Mouse (Mus musculus): ENCODE measurements at regions not wholly inside any gene's neighbourhood (a gene's known extent, or its start where the extent isn't known, plus 50 kb on each side); places are given as distances from the start of the nearest gene placed in this dataset.

DNA sequence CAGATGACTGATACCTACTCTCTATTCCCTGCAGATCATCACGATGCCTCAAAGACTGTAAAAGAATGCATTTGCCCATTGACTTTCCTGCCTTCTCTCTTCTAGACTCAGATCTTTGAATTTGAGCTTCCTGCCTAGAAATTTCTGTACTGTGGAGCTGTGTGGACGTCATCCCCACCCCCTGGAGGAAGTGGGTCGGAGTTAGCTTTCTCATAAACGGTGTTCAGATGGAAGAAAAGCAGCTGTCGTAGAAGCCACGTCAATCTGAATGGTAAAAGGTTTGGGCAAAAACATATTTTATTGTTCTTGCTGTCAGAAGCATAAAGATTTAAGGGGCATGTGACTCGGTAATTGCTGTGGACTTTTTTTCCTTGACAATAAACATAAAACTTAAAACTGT is 154.6 kb upstream of the Mvb12b start:
- DNase-seq (ENCODE audit: low read depth): no peak

DNA sequence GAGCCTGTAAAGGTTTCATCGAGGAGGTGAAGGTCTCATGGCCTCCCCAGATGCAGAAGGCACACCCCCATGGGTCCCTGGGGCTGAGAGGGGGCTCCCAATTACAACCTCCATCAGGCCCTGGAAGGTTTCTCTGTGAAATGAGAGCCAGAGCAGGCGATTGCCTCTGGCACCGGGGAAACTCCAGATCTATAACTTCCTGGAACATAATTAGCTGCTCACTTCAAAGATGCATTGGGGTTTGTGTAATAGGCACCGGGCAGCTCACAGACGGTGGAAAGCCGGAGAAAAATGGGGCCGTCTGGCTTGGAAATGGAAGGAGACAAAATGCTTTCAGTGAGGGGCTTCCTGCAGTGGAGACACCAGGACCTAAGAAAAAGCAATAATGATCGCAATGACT is 151.2 kb upstream of the Mvb12b start:
- DNase-seq (ENCODE audit: low read depth): no peak

DNA sequence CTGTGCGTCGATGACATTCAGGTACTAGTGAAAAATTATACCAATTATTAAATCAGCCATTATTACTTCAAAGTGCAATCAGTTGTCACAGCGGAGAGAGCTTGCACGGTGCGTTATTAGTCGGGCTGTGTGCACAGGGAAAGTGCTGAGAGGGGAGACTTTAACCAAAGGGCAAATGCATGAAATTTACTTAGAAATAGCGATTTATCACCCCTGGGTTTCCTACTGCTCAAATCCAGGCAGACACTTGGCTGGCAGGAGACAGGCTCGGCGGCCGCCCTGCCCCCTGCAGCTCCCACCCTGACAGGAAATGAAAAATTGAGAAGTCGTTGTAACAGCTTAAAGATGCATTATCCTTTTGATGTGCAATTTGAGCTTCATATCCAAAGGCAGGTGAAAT is 145.5 kb upstream of the Mvb12b start:
- no peak for DNase-seq (ENCODE audit: low read depth)

DNA sequence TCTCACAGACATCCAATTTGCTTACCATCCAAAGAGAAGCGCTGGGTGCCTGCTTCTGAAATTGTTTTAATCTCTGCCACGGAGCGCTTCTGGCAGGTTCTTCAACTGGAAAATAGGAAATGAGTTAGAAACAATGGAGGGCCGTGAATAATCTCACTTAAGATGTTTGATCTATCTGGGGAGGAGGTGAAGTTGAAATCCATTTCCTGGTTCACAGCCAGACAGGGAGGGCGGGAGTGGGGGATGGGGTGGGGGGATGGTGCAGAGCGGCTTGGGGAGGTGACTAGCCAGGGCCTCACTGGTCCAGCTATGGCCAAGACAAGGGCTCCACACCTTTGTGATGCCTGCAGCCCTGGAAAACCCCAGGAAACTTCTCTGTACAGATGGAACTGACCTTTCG is 143.7 kb upstream of the Mvb12b start:
- DNase-seq (ENCODE audit: low read depth): no peak

DNA sequence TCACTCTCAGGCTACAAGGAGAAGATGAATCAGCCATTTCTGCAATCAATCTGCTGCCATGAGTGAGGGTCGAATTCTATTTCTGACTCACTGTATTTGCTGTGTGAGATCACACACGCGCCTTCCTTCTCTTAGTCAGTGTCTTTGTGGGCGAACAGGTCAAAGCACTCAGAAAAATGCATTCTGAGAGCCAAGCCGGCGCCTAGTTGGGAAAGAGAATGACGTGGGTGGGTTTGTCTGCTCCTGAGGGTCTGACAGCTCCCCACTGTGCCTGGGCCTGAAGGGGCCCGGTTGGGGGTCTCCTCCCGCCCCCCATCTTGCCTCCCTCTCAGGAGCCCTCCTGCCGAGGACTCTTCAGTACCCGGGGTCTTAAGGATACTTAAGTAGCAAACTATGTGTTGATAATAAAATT is 143.3 kb upstream of the Mvb12b start:
- no peak for DNase-seq (ENCODE audit: low read depth)

DNA sequence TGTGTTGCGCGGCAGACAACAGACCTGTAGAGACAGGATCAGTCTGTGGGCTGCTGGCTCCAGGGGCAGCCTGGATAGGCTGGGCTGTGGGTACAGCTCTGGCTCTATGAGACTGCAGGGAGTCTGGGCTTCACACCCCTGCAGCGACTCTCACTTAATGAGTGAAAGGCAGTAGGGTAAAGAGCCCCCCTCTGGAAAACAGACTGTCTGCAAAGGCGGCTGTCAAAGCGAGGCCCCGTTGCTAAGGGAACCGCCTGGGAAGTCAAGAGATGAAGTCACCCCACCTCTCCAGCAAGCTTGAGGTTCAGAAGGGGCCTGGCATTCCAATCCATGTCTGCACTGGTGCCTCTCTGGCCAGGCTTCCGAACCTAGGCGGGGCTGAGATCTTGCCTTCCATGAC is 139.7 kb upstream of the Mvb12b start:
- DNase-seq (ENCODE audit: low read depth): no peak

DNA sequence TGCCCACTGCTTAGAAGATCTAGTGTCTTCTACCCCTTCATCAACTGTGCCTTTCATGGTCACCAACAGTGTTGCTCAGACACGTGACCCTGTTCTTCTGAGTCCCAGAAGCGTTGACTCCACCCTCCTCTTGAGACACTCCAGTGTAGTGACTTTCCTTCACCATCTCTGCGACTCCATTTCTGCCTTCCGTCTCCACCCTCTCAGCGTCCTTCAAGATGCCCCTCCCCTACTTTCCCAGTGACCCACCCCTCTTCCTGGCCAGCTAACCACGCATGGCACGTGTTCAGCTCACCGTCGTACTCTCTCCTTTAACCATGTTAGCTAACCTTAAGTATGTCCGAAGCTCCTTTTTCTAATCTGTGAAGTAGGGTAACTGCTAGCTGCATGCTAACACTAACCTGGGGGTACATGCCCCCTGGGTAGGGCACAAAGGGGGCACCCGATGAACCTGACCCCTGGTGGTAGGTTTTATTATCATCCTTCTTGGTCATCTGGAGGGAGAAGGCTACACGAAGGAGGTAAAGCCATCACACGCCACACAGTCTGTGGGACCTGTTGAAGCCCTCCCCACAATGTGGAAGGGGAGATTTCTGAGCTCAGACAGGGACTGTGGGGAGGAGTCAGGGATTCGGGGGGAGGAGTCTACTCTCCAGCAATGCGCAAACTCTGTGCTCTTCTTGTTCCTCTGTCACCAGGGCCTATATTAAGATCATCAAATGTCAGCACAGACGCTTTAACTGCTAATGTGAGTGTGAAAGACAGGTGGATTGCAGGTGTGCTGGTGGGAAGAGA is 139.0 kb upstream of the Mvb12b start:
- DNase-seq (ENCODE audit: low read depth): no peak

DNA sequence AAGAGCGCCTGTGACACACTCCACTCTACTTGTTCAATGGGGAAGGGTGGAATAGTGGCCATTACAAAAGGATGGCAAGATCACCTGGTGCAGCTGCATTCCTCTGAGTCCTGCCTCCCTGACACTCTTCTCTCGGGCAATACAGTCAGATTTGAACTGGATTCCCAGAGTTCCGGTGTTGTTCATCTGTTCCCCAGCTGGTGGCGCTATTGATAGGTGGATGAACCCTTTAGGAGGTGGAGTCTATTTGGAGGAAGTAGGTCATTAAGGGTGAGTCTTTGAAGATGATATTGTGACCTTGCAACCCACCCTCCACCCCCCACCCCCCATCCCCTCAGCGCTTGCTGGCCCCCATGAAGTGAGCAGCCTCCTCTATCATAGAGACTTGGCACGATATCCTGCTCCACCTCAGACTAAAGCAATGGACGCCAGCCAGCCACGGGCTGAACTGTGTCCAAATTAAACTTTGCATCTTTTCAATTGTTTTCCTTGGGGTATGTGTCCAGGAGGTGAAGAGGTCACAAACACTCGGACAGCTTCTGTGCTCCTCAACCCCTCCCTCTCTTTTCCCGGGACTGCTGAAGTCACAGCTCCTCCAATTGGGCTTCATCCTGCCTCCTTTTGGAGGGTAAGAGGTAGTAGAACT is 138.1 kb upstream of the Mvb12b start:
- no peak for DNase-seq (ENCODE audit: low read depth)

DNA sequence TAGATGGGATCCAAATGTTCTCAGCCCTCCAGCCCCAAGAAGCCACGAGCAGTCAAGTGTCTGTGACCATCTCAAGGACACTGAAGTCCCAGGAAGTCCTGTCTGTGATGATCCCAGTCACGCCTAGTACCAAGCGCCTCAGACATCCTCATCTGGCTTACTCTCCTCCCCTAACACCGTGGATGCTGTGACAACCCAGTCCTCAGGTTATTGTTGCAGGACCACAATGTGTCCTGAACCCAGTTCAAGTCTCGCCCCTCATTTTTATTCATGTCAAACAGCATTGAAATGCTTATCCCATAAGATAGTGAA is 129.4 kb upstream of the Mvb12b start:
- no peak for DNase-seq (ENCODE audit: low read depth)

DNA sequence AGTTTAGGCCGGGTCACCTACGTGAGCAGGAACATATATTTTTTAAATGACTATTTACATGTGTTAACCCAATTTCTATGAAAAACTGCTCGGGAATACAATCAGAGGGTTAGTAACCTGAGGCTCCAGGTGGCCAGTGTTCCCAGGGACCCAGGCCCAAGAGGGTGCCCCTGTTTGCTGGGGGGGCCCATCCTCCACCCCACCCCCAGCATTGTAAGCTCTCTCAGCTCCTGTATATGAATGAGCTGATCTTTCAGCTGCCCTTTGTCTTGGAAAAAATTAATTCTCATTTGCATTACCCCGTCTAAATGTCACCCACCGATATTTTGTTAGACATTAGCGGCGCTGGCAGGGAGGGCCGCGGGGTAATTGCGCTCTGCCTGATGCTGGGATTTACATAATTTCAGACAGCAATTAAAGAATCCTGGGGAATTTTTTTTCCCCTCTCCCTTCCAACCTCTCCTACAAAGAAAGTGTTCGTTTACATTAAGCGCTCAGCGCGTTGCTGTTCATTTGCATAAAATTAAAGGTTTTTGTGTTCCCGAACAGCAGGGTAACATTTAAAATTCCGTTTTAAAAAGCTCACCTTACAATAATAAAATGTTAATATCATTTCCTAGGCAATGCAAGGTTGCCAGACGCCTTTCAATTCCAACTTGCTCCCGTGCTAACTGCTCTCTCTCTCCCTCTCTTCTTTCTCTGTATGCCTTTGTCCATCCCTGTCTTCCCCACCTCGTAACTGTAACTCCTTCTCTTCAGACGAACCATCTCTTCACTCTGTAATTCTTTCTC is 128.8 kb upstream of the Mvb12b start:
- DNase-seq (ENCODE audit: low read depth): no peak

DNA sequence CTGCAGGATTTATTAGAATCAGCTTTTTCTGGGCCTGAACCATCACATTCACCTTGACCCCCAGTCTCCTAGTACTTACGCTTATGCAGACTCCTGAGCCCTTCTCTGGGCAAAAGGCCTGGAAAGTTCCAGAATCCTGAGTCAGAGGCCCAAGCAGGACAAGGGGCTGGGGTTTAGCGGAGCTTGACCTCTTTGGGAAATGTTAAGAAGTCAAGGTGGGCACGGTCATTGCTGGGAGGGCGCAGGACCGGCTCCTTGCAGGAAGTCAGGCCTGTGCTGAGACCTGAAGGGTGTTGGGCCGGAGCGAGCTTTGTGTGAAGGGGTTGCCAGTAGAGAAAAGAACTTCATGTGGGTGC is 127.9 kb upstream of the Mvb12b start:
- DNase-seq (ENCODE audit: low read depth): no peak

DNA sequence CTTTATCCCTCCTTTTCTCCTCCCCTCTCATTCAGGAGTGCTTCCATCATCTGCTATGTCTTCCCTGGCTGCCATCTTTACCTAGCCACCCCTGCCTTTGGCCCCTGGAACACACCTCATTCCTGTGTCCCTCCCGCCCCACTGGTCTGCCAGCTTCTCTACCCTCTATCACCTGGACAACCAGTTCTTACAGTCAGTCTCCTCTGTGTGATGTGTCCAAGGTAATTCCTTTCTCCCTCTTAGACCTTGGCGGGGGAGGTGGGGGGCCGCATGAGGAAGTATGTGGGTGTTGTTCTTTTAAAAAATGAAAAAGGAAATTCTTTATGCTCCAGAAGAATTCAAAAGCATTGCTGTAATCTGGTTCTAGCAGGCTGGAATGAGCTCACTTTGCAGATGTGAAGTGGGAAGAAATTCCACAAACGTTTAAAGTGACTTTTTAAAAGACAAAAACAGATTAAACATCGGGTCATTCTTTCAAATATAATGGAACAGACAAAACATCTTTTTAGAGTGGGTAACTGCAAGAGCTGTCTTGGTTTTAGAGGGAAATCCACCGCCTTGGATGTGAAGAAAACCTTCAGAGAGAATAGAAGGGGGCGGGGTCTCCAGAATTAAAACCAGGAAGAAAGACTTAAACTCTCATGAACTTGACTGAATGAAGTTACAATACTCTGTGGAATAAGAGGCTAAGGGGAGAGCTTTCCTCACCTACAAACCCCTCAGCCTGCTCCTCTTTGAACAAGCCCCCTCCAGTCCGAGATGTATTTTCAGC is 127.3 kb upstream of the Mvb12b start:
- DNase-seq (ENCODE audit: low read depth): no peak

DNA sequence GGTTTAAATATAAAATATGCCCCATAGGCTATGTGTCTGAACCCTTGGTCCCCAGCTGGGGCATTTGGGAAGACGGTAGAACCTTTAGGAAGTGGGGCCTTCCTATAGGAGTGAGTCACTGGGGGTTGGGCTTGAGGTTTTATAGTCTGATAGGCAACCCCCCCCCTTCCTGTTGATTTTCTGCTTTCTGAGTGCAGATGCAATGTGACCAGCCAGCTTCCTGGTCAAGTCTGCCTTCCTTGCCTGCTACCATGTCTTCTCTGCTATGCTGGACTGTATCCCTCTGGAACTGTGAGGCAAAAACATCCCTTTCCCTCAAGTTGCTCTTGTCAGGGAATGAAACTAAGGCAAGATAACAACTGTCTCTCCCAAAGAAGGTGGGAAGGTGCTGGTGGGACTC is 122.4 kb upstream of the Mvb12b start:
- no peak for DNase-seq (ENCODE audit: low read depth)

DNA sequence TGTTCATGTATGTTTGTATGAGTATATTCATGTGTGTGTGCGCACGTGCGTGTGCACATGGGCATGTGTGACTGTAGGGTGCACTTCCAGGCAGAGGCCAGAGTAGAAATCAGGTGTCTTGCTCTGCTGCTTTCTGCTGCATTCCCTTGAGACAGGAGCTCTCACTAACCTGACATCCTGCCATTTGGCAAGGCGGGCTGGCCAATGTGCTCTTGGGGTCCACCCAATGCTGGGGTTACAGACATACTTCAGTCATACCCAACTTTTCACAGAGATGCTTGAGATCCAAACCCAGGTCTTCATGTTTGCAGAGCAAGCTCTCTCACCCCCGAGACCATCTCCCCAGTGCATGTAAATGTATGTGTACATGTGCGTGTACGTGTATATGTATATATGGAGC is 120.2 kb upstream of the Mvb12b start:
- no peak for DNase-seq (ENCODE audit: low read depth)

DNA sequence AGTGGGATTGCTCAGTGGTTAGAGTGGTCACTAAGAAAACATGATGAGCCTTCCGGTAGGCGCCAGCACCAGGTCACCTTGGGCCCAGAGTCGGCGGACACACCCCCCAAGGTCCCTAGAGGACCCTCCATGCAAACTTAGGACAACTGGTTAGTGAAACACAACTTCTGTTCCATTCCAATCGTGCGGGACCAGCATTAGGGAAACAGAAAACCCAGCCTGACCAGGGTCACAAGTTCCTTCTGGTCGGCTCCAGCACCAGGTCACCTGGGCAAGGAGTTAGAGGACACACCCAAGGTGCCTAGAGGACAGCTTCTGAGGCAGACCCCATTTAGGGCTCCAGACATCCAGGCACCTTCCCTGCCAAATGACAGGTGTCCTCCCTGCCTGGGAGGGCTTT is 109.4 kb upstream of the Mvb12b start:
- DNase-seq (ENCODE audit: low read depth): no peak

DNA sequence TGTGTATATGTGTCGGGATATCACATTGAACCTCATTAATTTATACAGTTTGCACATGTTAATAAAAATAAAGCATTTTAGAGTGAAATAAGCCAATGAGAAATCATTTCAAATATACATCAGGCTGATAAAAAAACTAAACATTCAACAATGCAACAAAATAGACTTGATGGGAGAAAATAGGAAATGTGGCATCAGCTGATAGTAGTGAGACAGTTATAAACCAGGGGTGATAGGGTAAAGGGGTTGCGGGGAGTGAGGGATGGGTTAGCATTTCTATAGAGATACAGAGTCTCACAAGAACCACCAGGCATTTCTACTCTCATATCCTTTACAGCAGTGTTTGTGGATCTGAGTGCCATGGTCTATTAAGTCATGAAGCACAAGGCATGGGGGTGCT is 108.6 kb upstream of the Mvb12b start:
- no peak for DNase-seq (ENCODE audit: low read depth)

DNA sequence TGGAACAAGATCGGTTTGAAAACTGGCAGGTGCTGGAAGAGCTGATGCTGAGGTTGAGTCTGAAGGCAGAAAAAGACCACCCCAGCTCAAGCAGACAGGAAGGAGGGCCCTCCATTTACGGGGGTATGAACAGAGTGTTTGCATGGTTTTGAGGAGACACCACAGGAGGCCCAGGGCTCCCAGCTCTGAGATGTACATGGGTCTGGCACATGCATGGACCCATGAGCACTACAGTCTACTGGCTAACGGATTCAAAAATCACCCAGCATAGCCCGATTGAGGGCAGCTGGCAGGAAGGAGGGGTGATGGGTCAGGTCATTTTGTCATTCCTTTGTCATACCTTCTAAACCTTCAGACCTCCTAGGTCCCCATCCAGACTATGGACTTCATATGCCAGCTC is 103.6 kb upstream of the Mvb12b start:
- no peak for DNase-seq (ENCODE audit: low read depth)

DNA sequence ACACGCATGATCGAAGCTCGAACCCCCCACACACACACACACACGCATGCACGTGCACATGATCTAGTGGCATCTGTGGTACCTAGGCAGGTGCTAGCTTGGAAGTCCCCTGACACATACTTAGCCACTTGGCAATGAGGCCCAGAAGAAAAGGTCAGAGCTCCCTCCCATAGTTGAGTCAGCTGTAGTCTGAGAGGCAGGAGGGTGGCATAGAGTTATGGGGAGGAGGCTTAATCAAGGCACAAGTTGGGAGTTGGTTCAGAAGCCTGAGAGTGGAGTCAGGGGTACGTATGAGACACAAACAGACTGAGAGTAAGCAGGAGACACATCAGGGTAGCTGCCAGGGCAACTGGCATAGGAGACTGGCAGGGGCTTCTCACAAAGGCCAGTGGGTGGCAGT is 103.0 kb upstream of the Mvb12b start:
- no peak for DNase-seq (ENCODE audit: low read depth)

DNA sequence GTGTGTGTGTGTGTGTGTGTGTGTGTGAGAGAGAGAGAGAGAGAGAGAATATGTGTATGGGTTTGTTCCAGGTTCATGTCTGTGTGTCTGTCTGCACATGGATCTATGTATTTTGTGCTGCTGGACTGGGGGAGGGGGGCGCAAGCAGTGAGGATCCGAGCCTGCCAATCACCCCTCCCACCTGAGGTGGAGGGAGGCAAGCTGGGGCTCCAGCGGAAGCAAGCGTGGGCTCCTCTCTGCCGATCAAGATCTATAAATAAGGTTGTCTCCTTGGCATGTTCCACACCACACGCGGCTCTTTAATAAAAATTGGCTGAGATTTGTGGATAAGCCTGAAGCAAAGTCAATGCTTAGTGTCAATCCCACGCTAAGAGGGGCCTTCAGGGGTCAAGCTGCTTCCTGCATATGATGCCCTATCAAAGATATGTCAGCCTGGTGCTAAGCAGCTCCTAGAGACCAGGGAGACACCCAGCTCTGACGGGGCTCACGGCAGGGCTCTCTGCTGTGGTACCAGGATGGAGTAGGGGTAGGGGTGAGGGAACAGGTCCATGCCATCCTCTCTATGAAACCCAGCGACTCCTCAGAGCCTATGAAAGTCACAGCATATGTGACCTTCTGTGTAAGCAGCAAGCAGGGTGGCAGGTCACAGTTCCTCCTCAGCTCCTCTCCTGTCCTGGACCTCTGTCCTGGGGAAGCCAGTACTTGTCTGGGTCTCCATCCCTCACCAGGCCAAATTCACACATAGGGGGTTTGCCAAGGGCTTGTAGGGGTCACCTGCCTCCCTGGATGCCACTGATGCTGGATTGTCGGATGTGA is 102.0 kb upstream of the Mvb12b start:
- no peak for DNase-seq (ENCODE audit: low read depth)

DNA sequence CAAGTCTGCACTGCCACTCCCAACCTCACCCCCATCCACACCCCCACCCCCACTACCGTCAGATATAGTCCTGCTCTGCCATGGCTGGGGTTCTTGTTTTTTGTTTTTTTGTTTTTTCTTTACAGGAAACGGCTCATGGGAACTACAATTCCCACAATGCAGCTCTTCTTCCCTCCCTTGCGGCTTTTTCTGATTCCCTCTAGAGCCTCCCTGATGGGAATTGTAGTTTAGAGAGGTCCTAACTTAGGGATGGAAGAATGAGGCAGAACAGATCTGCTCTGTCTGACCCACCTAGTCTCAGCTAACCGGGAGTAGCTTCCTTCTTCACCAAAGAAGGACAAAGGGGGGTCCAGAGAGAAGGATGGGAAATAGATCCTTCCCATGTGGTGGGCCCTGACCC is 98.7 kb upstream of the Mvb12b start:
- DNase-seq (ENCODE audit: low read depth): no peak

DNA sequence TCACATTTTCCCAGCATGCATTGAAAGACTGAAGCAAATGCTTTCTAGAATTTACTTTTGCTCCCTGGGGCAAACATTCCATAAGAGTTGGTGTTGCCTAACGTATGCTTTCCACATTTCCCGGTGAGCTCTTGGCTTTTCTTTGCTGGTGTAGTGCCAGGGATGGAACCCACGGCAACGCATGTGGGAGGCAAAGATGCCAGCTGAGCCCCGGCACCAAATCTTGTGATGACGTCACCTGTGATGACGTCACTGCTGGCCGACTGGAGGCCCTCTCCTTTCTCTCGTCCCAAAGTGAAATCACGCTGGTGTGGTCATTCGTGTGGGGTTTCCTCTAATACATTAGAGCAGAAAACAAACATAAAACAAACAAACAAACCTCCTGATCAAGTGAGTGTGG is 97.6 kb upstream of the Mvb12b start:
- peak; percentile 54 for DNase-seq (ENCODE audit: low read depth)
